Mouse (Mus musculus): ENCODE results near the gene Wdr63. TPM values are rescaled to one million over a fixed set of nuclear protein-coding genes. Genes with fewer than 3 reads are reported as not detected.

Wdr63 gene
- total RNA-seq, 2 experiments from 2014 or later, result not detected

- no peak for DNase-seq
- intact Hi-C loops (cut with DNase I), result no loop called here
Measured at GRCm38 (mm10) chr3:146122807-146123463, 15.0 kb upstream of the Wdr63 start.

- intact Hi-C loops (cut with DNase I), result no loop called here
- no peak for DNase-seq
Measured at GRCm38 (mm10) chr3:146122125-146122420, 14.1 kb upstream of the Wdr63 start.

- DNase-seq, result no peak
- intact Hi-C loops (cut with DNase I), result no loop called here
Measured at GRCm38 (mm10) chr3:146121310-146122124, 13.6 kb upstream of the Wdr63 start.

- DNase-seq, result no peak
- intact Hi-C loops (cut with DNase I), result no loop called here
Measured at GRCm38 (mm10) chr3:146117997-146118457, 10.1 kb upstream of the Wdr63 start.

GRCm38 (mm10) chr3:146117258-146117996 lies 9.5 kb upstream of the Wdr63 start, which contains the start of gene Mcoln3:
Gene Mcoln3, plus strand, starts transcription at chr3:146117450.
- DNase-seq, result no peak
- intact Hi-C loops (cut with DNase I), result no loop called here

GRCm38 (mm10) chr3:146110916-146111315 lies 3.0 kb upstream of the Wdr63 start:
- peak in 1 of 2 experiments; percentile 11 for DNase-seq
- intact Hi-C loops (cut with DNase I), result no loop called here

GRCm38 (mm10) chr3:146110358-146110757 lies 2.4 kb upstream of the Wdr63 start:
- DNase-seq, result no peak
- intact Hi-C loops (cut with DNase I), result no loop called here

GRCm38 (mm10) chr3:146108945-146109344 lies 1.0 kb upstream of the Wdr63 start:
- no peak for DNase-seq
- intact Hi-C loops (cut with DNase I), result no loop called here

GRCm38 (mm10) chr3:146107116-146107849 lies 647 bp downstream of the Wdr63 start:
- intact Hi-C loops (cut with DNase I), result no loop called here

GRCm38 (mm10) chr3:146102049-146102448 lies 5.9 kb downstream of the Wdr63 start:
- intact Hi-C loops (cut with DNase I), result loop anchor here (2.0 kb wide), 1 partner anchor 75 kb away; no protein-coding TSS in a partner anchor
- DNase-seq, result peak in 1 of 2 experiments; percentile 24

More at GRCm38 (mm10) chr3:146107116-146107849, 647 bp downstream of the Wdr63 start:
- no peak for DNase-seq

GRCm38 (mm10) chr3:146099925-146100324 lies 8.0 kb downstream of the Wdr63 start:
- intact Hi-C loops (cut with DNase I), result no loop called here
- no peak for DNase-seq

- intact Hi-C loops (cut with DNase I), result no loop called here
- no peak for DNase-seq
Measured at GRCm38 (mm10) chr3:146097861-146098260, 10.1 kb downstream of the Wdr63 start.

- no peak for DNase-seq
- intact Hi-C loops (cut with DNase I), result no loop called here
Measured at GRCm38 (mm10) chr3:146096986-146097385, 10.9 kb downstream of the Wdr63 start.

- intact Hi-C loops (cut with DNase I), result no loop called here
- DNase-seq, result no peak
Measured at GRCm38 (mm10) chr3:146095066-146095465, 12.9 kb downstream of the Wdr63 start.

GRCm38 (mm10) chr3:146090988-146091657 lies 16.8 kb downstream of the Wdr63 start:
- no peak for DNase-seq
- intact Hi-C loops (cut with DNase I), result no loop called here

GRCm38 (mm10) chr3:146080241-146080640 lies 27.7 kb downstream of the Wdr63 start:
- intact Hi-C loops (cut with DNase I), result no loop called here

GRCm38 (mm10) chr3:146072780-146073179 lies 35.1 kb downstream of the Wdr63 start:
- DNase-seq, result no peak

More at GRCm38 (mm10) chr3:146080241-146080640, 27.7 kb downstream of the Wdr63 start:
- DNase-seq, result no peak

GRCm38 (mm10) chr3:146069276-146069675 lies 38.7 kb downstream of the Wdr63 start:
- no peak for DNase-seq
- intact Hi-C loops (cut with DNase I), result no loop called here

More at GRCm38 (mm10) chr3:146072780-146073179, 35.1 kb downstream of the Wdr63 start:
- intact Hi-C loops (cut with DNase I), result loop anchor here (2.0 kb wide), 1 partner anchor 122 kb away; no protein-coding TSS in a partner anchor

- no peak for DNase-seq
- intact Hi-C loops (cut with DNase I), result no loop called here
Measured at GRCm38 (mm10) chr3:146063146-146063545, 44.8 kb downstream of the Wdr63 start.
